Mouse (Mus musculus) MN1 (cell line): Measurements from ENCODE around the gene Cd2.

Experiments
- DNase-seq: peaks from one replicate; pipeline ENCODE4 v3.0.0-alpha.2; 2016; ENCODE audit warnings: low spot score

Cd2 gene

GRCm38 (mm10) chr3:101274794-101275193, 12.9 kb downstream of the Cd2 start:
- DNase-seq: no peak

DNA sequence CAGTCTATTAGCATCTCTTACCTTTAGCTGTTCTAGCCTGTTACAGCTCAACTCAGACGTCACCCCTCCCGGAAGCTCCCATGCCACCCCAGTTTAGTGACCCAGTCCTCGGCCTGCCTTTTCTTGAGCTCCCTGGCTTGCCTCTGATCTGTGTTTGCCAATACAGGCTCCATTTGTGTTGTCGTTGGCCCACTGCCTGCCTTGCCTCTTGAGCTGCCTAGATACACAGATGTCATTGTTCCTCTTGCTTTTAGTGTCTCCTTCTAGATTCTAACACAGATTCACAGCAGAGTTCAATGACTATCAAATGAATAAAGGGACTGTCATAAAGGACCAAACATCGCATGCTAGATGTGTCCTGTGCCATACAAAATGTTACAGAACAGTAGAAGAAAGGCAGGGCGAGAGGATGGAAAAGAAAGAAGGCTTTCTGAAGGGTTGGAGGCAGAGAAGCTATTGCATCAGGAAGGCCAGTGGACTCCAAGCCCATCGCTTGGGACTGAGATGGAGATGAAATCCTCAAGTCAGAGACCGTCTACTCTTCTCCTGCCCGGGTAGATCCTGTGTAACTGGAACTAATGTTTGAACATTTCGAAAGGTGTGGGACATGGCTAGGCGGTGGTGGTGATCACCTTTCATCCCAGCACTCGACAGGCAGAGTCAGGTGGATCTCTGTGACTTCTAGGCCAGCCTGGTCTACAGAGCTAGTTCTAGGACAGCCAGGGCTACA, 13.5 kb downstream of the Cd2 start:
- DNase-seq: no peak

- DNase-seq: no peak
Measured at GRCm38 (mm10) chr3:101272166-101272565, 15.6 kb downstream of the Cd2 start.

DNA sequence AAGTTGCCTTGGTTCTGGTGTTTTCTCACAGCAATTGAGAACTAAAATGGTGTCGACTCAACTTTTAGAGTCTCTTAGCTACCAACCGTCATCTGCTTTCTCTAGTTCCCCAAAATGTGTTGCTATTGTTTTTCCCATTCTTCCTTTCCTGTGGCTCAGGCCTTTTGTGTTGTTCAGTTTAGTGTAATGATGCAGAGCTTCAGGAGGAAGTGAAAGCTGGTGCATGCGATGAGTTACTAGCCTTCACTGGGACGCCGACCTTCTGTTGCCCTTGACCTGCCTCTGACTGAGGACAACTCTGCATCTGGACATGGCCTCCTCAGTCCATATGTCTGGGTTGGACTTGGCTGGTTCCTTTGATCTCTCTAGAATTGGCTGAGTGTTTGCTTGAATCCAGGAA, 16.9 kb downstream of the Cd2 start:
- DNase-seq: no peak

DNA sequence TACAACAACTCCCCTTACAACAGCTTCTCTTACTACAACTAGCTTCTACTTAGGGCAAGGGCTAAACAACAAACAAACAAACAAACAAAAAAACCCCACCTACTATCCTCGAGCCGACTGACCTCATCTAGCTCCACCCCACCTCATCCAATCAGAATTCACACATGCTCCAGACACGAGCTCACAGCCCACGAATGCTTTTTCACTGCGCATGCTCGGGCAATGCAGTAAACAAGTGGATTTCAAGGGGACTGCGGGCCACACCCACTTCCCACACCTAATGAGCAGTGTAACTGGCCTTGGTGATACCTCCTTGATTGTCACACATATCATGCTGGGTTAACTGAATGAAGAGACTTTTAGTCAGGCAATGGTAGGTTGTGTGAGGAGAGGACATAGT, 19.4 kb downstream of the Cd2 start:
- DNase-seq: no peak

DNA sequence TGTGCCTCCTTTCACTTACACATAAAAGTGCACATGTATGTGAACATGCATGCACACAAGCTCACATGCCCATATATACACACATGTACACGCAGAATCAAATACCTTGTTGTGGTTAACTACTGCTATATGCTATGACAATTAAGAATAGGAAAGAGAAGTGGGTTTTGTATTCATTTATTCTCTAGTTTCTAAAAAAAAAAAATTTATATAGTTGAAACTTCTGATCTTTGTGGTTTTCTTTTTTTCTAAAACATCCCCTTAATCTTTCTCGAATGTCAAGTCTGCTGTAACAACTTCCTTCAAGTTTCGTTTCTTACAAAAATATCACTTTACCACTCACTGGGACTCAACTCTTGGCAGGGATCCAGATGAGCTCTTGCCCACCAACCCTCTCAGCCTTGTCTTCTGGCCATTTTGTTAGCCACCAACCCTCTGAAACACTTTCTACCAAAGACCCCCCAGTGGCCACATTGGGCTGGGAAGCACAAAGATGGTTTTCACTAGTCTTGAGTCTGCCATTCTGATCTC, 22.1 kb downstream of the Cd2 start:
- DNase-seq: no peak

GRCm38 (mm10) chr3:101258976-101259375, 28.8 kb downstream of the Cd2 start:
- DNase-seq: no peak

GRCm38 (mm10) chr3:101256090-101256489, 31.6 kb downstream of the Cd2 start:
- DNase-seq: no peak

DNA sequence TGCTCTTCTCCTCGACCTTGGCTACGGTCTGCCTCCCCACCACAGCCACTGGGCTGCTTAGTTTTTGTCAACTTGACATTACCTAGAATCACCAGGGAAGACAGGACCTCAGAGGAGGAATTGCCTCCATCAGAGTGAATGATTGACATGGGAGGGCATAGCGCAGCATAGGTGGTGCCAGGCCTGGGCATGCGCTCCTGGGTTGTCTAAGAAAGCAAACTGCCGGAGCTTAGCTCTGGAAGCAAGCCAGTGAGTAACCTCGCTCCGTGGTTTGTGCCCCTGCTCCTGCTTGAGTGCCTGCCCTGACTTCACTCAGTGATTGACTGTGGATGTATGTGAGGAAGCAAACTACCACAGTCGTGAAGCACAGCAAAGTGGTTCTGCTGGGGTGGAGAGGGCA, 35.6 kb downstream of the Cd2 start:
- no peak for DNase-seq

GRCm38 (mm10) chr3:101249846-101250245, 37.9 kb downstream of the Cd2 start:
- DNase-seq: no peak

GRCm38 (mm10) chr3:101245212-101245611, 42.5 kb downstream of the Cd2 start:
- DNase-seq: no peak

- no peak for DNase-seq
Measured at GRCm38 (mm10) chr3:101243002-101243401, 44.7 kb downstream of the Cd2 start.

DNA sequence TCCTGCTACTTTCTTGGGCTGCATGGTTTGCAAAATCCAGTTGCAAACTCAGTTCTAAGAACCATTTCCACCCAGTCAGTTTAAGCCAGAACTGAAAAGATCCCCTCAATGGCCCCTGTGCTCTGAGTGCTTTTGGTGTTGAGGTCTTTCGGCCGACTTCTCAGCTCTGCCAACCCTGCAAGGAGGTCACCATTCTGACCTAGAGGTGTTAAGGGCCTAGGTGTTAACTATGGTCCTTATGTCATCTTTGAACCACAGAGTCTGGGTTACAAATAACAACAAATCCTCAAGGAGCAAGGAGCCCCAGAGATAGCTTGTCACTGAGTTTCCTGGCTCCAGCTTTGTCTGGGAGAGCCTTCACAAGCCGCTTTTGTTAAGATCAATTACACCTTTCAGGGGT, 45.9 kb downstream of the Cd2 start:
- no peak for DNase-seq

GRCm38 (mm10) chr3:101240859-101241258, 46.9 kb downstream of the Cd2 start:
- no peak for DNase-seq

GRCm38 (mm10) chr3:101239236-101239635, 48.5 kb downstream of the Cd2 start:
- no peak for DNase-seq

DNA sequence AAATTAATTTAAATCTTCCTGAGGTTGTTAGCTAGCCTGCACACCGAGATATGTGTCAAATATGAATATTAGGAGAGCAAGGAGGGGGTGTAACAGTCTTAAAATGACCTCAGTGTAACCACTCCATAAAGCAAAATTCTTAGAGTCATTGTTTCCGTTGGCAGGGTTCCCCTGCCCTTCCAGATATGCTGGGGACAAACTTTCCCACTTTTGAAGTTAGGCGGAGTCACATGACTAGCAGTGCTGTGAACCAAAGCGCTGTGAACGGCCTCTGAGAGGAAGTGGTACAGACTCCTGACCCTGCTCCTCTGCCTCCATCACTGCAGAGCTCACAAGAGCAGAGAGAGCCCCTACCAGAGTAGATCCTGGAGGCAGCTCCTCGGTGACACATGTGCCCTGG, 49.0 kb downstream of the Cd2 start:
- no peak for DNase-seq

DNA sequence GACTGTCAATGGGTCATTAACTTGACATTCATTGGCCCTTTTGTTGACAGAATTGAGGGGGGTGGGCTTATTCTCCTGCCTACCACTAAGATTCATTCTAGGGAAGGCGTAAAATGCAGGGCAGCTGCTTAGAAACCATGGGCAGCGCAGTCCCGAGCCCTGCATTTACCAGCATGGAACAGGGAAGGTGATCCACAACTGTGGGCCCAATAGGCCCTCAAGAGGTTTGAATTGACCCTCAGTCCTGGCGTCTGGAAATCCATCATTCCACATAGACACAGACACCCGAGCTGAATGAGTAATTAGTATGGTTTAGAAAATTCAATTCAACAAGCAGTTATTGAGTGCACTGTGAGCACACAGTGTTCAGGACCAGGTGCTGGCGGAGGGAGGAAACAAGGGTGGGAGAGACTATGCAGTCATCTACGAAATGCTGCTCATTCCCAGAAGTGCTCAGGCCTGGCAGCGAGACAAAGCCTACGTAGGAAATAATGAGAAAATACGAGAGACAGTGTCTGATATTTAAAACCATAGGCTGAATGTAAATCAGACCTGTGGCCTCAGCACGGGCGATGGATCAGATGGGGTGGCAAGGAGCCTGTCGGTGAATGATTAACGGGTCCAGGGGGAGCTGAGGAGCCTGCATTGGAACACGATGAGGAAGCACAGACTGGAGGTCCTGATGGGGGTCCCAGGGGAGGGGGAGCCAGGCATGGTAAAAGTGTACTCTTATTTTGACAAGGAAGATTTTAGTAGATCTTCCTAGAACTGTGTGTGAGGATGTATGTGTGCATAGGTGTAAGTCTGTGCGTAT, 50.5 kb downstream of the Cd2 start:
- no peak for DNase-seq

- DNase-seq: no peak
Measured at GRCm38 (mm10) chr3:101236261-101236660, 51.5 kb downstream of the Cd2 start.

GRCm38 (mm10) chr3:101235321-101235720, 52.4 kb downstream of the Cd2 start:
- no peak for DNase-seq

GRCm38 (mm10) chr3:101233424-101233823, 54.3 kb downstream of the Cd2 start:
- DNase-seq: no peak

DNA sequence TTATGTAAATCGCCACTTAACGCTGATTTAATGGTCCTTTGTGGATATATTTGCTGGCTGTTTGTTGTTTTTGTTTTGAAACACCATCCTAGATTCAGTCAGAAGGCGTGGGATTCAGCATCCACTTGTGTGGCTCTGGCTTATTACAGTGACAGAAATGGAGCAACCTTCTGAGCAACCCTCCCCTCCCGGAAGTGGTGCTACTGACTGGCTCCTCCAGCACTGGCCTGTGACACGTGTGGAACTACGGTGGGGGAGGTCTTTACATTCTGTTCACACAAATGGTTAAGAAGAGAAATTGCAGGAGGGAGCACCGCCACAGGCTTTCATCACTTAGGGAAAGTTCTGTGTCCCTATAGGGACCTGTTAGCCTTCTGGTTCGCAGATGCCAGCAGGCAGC, 55.2 kb downstream of the Cd2 start:
- DNase-seq: no peak

DNA sequence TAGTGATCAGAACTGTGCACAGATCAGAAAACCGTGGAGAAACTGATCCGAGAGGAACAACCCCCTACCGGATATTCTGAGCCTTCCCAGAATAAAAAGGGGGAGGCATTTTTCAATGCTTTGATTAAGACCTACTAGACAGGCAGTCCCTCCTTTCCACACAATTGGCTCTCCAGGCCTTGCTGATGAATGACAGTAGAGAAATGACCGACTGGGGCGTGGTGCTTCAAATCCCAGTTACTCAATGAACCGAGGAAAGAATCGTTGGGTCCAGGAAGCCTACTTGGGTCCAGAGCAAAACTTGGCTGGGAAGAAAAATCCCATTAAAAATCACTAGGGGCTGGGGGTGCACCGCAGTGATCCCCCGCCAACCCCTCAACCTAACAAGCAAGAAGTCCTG, 57.5 kb downstream of the Cd2 start:
- no peak for DNase-seq

- no peak for DNase-seq
Measured at GRCm38 (mm10) chr3:101229551-101229930, 58.2 kb downstream of the Cd2 start.
